Mouse (Mus musculus) olfactory bulb, adult 2 months (tissue): Measurements from ENCODE around the gene Cd47.

Experiments used
- CTCF ChIP-seq: fragments of 200-500 bp; IDR thresholded peaks from 2 replicates; pipeline ENCODE4 v1.5.1; 2012; ENCODE audit warnings: low read depth, mild to moderate bottlenecking, low read length, moderate library complexity; ENCODE audit not compliant: insufficient read depth
- POLR2A ChIP-seq: fragments of 200-500 bp; IDR thresholded peaks from 2 replicates; pipeline ENCODE4 v1.6.1; 2012; ENCODE audit warnings: mild to moderate bottlenecking, low read depth, low read length, moderate library complexity; ENCODE audit not compliant: insufficient read depth

DNA sequence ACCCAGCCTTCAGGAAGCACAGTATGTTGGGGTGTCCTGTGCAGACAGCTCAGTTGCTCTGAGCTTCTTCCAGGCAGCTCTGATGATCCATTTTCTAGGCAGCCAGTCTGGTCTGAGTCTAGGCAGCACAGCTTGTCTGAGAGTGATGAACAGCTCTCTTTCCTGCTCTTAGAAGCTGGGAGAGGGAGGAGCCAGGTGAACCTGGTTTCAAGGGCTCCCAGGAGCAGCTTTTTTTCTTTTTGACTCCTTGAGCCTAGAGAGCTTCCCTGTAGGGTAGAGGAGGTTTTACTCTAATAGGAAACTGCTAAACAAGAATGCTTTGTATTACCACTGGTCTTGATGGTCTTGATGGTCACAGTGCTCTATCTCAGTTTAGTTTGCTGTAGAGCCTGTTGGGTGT lies 101.1 kb downstream of the Cd47 start:
- TF ChIP-seq CTCF: no peak
- TF ChIP-seq POLR2A: no peak
